Mouse (Mus musculus): Measurements from ENCODE around the gene Cacna1g. TPM values are rescaled to one million over a fixed set of nuclear protein-coding genes. Genes with fewer than 3 reads are reported as not detected.

The Cacna1g gene
- total RNA-seq, 2 experiments from 2014 or later, result 72.0 to 86.1 TPM

DNA sequence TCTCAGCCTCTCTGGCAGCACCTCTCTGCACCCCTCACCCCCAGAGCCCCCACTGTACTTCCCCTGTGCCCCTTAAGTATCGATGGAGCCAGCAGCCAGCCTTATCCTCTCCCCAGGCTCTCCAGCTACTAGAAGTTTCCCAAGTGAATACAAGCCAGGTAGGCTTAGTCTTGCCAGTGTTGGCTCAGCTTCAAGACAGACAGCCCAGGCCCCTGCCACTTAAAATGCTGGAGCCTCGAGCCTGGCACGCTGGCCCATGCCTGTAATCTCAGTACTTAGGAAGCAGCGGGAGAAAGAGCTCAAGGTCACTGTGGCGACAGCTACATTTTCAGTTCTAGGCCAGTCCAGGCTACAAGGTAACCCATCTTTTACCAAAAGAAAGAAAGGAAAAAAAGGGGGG lies 24.1 kb downstream of the Cacna1g start:
- DNase-seq (ENCODE audit: low spot score in 2 of 2), result no peak

DNA sequence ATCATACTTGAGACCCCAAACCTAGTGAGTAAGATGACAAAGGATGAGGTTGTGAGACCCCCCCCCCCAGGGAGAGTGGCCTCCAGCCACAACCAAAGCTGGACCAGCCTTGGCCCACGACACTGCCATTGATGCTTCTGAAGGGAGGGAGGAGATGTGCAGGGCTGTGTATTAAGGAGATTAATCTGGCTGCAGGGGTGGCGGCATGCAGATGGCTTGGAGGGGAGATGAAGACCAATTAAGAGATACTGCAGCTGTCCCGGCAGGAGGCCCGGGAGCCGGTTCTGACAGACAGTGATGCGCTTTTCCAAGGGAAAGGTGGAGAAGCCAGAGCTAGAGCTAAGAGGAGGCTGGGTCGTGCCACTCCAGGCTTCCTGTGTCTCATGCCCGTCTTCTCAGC lies 24.8 kb downstream of the Cacna1g start:
- no peak for DNase-seq (ENCODE audit: low spot score in 2 of 2)

DNA sequence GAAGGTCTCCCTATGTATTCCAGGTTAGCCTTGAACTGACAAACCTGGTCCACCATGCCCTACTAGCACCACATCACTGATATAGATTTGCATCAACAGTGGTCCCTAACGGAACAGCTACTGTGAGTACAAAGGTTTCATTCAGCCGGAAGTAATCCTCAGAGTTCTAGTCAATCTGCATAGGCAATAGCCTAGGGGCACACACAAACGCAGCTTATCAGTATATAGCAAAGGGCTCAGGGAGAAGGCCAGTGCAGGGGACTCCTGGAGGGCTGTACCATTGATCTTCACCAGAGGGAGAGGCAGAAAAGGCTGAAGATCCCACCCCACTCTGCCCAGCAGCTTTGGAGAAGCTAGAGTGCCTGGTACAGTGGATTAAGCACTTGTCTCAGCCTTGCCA lies 27.0 kb downstream of the Cacna1g start:
- no peak for DNase-seq (ENCODE audit: low spot score in 2 of 2)

DNA sequence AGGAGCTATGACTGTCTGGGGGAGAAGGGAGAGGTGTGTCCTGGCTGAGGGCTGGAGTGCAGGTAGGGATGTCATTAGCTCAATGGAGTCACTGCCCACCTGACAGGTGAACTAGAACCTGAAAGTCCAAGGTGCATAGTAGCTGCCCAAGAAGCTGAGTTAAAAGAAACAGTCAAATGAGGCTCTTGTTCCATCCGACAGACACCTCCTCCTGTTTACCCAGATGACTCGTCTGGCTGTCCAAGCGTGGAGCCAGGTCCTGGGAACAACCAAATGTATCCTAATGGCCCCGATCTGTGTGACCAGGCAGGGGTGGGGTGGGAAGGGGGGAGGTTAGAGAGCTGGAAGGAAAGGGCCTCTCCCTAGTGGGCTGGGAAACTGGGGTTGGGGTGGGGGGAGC lies 28.7 kb downstream of the Cacna1g start:
- no peak for DNase-seq (ENCODE audit: low spot score in 2 of 2)

DNA sequence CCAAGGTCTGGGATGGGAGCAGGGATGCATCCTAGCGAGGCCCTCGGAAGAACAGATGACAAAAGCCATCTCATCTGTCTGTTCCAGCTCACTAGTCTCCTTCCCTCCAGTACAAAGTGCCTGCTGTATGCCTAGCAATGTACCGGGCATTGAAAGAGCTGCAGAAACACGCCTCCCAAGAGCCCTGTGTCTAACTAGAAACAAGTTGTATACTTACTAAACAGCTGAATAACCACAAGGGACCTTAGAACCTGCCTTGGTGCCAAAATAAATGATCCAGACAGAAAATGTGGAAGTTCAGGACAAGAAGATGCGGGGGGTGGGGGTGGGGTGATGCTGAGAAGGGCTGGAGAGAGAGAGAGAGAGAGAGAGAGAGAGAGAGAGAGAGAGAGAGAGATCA lies 29.2 kb downstream of the Cacna1g start:
- no peak for DNase-seq (ENCODE audit: low spot score in 2 of 2)

DNA sequence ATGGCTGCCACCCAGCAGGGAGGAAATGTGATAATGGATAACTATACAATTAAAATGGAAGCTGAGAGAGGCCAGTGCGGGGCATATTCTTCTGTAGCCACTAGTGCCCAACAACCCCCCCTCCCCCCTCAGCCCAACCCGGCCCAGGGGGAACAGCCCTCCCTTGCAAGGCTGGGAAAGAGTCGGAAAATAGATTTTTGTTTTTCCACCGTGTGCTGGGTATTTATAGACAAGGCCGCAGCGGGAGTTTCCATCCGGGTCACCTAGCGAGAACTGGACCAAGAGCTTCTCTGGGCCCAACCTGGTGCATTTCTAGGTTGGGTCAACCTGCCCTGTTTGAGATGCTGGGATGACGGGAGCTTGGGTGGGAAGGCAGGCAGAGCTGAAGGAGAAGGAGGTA lies 32.2 kb downstream of the Cacna1g start:
- DNase-seq (ENCODE audit: low spot score in 2 of 2), result no peak

DNA sequence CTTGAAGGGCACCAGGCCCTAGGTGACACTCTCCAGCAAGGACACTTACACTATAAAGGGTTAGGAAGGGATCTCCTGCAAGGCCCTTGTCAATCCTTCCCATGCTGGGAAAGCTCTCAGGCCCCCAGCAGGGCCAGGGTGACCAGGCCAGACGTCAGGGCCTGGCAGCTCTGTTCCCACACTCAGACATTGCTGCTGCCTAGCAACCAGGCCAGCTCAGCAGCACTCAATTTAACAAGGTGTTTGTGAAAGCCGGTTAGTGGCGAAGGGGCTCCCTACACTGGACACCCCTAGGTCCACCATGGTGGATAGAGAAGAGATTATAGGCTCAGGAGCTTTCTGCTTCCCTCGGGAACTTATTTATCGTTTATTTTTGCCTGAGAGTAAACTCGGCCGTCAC lies 32.9 kb downstream of the Cacna1g start:
- no peak for DNase-seq (ENCODE audit: low spot score in 2 of 2)

DNA sequence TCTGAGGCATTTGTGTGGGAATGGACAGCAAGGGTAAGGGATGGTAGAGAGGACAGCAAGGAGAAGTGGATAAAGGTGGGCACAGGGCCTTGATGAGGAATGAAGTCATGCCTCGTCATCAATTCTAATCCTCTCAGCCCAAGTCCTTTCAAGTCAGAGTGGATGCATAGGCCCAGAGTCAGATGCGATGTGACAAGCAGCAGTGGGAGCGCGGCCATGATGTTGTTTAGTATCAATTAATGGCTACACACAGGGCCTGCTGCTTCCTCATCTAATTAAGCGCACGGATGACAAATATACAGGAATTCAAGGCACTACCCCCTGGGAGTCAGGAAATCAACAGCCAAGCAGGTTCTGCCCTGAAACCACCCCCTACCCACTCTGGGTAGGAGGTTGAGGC lies 33.6 kb downstream of the Cacna1g start:
- DNase-seq (ENCODE audit: low spot score in 2 of 2), result no peak

DNA sequence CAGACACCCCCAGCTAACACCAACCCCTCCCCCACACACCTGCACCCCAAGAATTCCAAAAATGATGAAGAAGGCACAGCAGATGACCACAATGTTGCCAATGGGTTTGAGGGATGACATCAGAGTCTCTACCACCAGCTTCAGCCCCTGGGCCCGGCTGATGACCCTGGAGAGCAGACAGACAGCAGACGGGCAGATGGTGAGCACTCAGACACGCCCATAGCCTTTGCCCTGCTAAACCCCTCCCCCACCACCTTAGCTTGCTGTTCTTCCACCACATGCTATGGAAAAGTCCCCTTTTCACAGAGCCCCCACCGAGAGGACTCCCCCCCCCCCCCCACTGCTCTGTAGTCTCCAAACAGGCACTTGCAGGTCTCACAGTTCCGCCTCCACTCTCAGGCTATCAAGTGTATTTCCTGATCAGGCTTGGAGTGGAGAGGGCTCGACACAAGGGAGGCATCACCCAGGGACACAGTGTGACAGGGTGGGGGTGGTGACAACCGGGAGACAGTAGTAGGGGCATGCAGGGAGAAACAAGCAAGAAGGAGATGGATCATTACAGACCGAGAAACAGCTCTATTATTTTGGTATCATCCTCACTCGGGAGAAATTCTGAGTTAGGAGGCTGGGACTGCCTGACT lies 44.9 kb downstream of the Cacna1g start:
- no peak for DNase-seq (ENCODE audit: low spot score in 2 of 2)

DNA sequence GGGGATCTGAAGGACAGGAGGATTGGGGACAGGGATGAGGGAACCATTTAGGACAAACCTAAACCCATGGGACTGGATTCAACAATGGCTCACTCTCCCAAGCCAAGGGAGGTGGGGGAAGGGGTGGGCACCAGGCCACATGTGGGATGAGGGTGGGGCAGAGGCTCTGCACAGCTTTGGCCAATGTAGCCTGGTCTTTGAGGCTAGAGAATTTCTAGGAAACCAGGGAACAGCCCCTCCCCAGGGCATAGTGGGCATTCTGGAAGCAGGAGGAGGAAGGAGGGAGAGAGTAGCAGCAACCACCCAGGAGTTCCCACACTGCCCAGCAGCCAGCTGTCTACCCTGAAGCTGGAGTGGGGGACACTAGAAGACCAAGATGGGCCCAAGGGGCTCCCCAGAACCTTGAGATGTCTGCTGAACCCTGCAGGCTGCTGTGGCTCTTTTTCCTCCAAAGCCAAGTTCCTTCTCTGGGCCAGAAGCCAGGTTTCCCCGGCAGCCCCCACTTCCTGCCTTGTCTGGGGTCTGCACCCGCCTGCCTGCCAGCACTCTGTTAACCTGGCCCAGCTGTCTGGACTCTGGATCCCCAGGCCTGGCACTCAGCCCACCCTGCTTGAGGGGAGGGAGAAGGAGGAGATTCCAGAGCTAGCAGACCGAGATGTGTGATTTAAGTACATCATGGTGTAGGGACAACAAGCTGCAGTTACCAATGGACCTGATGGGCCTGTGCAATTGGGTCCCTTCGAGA lies 45.7 kb downstream of the Cacna1g start:
- DNase-seq (ENCODE audit: low spot score in 2 of 2), result peak in 1 of 2 experiments; percentile 28

DNA sequence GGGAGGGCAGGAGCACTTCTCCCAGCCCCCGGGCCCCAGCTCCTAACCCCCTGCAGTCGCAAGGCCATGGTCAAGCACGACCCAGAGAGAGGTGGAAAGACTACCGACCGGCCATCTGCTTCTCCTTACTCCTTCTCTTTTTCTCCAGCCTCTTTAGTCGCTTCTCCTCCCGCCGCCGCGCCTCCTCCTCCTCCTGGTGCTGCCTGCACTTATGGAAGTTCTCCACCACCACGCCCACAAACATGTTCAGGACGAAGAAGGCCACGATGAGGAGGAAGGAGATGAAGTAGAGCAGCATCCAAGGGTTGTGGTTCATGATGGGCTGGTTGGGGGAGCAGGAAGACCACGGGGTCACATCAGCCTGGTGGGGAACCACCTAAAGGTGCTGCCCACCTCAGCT lies 48.3 kb downstream of the Cacna1g start:
- peak; percentile 57 to 78 for DNase-seq (ENCODE audit: low spot score in 2 of 2)

DNA sequence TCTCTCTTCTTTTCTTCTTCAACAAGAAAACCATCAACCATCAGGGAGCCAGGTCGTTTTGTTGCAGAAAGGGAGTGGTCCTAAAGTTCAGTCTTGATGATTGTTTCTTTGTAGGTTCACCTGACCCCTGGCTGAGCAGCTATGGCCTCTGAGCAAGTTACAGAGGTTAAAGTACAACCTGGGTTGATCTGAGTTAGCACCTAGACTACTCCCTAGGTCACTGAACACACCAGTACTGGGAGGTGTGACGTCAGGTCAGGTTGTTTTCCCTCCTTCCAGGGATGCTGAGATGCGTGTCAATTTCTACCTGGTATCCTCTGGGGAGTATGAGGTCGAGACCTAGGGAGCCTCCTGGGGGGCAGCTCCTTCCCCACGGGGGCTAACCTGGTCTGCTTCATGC lies 48.8 kb downstream of the Cacna1g start:
- DNase-seq (ENCODE audit: low spot score in 2 of 2), result no peak

DNA sequence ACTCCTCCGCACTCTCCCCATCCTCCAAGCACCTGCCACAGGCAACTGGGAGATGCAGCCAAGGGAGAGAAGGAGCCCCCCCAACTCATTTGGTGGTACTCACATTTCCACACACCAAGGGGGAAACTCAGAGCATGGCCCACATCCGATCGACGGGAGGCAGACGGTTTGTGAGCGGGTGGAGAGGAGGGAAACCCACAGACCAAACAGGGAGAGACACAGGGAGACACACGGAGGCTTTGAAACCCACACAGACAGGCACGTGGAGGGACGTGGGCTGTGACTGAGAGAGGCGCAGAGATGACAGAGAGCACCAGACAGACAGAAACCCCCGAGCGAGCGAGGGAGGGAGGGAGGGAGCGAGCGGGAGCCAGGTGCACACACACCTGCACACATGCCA lies 49.6 kb downstream of the Cacna1g start:
- peak; percentile 26 to 61 for DNase-seq (ENCODE audit: low spot score in 2 of 2)

DNA sequence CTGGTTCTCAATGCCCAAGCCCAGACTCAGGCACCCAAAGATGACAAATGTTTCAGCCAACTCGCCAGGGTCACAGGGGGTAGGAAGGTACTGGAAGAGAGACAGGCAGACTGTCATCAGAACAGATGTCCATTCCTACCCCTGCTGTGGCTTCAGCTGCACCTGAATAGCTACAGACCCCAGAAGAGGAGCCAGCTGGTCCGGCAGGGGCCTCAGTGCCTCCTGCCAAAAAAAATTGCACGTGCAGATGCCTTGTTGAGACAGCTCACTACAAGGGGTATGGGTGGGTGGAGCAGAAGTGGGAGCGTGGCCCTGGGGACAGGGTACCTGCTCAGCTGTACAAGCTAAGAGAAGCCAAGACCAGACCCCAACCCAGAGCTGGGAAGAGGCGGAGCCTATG lies 50.1 kb downstream of the Cacna1g start:
- DNase-seq (ENCODE audit: low spot score in 2 of 2), result no peak

DNA sequence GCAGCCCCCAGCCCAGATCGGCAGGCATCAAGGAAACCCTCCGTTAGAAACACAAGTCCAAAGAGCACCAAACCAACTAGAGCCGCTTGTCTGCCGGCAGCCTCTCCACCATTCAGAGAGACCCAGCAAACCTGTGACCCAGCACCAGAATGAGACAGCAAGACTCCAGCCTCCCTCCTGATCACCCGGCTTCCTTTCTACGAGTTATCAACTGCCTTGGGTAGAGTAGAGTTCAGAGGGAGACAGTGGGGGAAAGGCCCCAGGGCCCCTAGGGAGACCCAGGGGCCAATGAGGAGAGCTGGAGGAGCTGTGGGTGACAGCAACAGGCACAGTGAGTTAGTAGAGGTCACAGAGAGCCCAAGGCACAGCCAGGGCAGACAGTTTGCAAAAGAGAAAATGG lies 53.0 kb downstream of the Cacna1g start:
- no peak for DNase-seq (ENCODE audit: low spot score in 2 of 2)

DNA sequence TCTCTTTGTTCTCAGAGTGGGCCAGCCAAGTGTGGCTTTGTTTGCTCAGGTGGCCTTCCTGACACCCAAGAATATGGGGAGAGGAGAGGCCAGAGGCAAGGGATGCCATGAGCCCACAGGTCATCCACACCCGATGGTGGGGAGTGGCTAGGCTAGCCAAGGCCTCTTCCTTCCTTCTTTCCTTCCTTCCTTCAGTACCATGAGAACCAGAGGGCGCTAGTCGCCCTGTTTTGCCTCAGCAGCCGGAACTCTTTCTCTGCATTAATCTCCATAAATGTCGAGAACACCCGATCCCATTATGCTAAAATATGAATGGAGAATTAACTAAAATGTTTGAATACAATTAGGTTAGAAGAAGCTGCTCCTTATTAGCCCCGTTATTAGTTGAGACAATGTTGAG lies 53.7 kb downstream of the Cacna1g start:
- DNase-seq (ENCODE audit: low spot score in 2 of 2), result peak; percentile 50 to 59

DNA sequence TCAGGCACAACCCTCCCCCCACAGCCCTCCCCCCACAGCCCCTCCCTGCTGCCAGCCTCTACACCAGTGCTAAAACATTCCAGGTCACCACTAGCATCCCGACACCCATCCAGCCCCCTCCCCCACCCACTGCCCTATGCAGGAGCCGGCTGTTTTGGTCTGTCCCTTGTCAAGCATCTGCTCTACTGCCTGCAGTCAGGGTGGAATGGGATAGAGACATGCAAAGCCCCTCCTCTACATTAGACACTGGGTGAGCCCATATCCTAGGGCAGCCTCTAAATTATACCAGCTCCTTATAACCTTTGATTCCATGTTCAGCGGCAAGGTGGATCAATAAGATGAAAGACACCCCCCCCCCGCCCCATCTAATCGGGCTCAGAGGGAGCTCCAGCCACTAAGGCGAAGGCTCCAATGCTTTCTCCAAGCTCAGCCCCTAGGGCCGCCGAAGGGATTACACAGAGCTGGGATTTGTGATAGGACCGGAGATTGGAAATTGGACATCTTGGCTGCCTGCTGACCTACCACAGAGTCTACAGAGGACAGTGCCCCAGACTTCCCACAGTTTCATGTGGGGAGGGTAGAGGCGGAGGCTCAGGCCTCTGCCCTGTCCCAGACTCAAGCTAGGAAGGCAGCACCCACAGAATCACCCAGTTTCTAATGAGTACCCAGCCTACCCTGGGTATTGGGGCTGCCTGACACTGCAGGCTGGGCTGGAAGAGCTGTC lies 54.8 kb downstream of the Cacna1g start:
- no peak for DNase-seq (ENCODE audit: low spot score in 2 of 2)

DNA sequence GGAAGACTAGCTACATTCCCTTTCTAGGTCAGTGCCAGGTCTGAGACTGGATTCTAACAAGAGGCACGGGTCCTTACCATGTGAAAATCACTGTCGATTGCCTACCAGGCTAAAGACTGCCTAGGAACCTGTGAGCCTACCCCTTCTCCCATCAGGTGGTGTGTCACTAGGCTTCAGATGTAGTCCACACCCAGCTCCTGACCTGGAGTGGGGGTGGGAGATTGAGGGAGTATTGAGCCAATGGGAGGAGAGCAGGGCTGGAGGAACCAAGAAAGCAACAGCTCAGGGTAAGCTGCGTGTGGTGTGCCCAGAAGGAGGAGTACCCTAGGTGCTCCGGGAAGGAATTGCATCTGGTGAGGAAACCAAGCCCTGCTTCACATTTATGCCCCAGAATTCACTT lies 60.0 kb downstream of the Cacna1g start:
- DNase-seq (ENCODE audit: low spot score in 2 of 2), result no peak

DNA sequence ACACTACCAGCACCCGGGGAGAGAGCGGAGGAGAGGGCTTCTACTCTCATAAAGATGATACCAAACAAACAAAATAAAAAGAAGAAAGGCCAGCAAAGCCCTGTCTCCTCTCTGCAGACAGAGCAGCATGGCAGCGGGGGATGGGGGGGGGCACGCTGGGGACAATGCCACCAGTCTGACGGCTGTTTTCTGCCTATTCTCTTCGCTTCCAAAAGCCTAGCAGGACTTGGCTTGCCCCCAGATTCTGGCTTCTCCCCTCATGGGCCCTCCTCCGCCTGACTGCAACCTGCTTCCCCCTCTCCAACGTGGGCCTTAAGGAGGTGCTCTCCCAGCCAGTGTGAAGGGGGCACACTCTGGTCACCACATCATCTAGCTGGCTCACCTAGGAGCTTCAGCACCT lies 60.5 kb downstream of the Cacna1g start:
- DNase-seq (ENCODE audit: low spot score in 2 of 2), result peak; percentile 38 to 50

DNA sequence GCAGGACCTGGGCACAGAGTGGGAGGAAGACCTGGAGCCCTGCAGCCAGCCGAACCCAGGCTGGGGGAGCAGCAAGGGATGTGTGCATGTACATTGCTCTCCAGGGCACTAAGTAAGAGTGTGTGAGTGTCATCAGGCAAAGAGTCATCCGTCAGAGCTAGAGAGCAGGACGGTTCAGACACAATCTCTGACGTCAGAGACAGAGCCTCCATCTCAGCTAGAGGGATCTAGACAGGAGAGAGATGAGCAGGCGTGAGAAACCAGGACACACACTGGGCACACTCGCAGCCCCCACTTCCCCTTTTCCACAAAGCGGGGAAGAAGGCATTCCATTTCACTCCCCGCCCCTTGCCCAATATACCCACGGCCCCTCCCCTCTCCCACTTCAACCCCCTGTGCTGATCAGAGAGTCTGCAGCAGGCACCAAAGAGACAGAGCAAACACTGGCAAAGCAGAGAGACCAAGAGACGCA lies 61.0 kb downstream of the Cacna1g start:
- peak; percentile 33 to 47 for DNase-seq (ENCODE audit: low spot score in 2 of 2)

DNA sequence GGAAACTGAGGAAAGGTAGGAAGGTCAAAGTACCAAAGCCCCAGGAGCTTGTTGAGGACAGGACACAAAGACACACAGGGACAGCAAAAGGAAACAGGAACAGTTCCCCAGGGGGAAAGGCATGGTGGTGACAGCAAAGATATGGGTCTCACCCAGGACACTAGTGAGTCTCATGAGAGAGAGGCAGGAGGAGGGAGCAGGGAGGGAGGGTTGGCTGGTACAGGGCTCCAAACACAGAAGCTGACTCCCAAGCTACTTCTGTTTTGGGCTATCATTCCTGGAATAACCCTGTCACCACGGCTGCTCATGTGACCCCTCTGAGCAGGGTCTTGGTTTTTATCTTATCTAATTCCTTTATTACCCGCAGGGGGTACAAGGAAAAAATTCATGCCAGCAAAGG lies 61.4 kb downstream of the Cacna1g start:
- no peak for DNase-seq (ENCODE audit: low spot score in 2 of 2)

DNA sequence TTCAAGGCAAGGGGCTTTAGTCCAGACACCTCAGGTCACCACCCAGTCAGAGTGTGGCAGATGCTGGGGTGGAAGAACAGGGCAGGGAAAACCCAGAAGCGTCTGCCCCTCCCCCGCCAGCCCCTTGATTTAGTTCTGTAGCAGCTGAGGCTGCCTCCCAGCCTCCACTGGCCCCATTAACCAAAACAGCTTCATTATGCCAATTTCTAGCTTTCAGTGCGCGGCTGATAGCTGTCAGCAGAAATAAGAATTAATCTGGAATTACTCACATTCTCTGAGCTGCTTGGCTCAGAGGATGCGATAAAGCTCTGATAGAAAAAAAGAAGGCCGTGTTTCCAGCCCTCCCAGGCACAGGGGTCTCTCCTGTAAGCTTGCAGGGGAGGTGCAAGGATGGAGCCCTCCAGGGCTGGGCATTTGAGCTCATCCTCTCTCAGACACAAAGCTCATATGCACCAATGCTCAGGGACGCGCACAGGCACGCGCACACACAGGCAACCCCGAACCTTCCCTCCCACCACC lies 66.1 kb downstream of the Cacna1g start:
- DNase-seq (ENCODE audit: low spot score in 2 of 2), result no peak

Measured in left cerebral cortex, adult 18-20 months (tissue).